Mouse (Mus musculus): ENCODE measurements around the gene Cadps2.

Gene Cadps2

GRCm38 (mm10) chr6:23549874-23550273, 289.3 kb downstream of the Cadps2 start:
- no peak for DNase-seq (ENCODE audit: low spot score)

GRCm38 (mm10) chr6:23523710-23524109, 315.5 kb downstream of the Cadps2 start:
- no peak for DNase-seq (ENCODE audit: low spot score)

- no peak for DNase-seq (ENCODE audit: low spot score)
These were observed 316.7 kb downstream of the Cadps2 start for GRCm38 (mm10) chr6:23522556-23522955.

GRCm38 (mm10) chr6:23498611-23499010, 340.6 kb downstream of the Cadps2 start:
- no peak for DNase-seq (ENCODE audit: low spot score)

GRCm38 (mm10) chr6:23491804-23492203, 347.4 kb downstream of the Cadps2 start:
- no peak for DNase-seq (ENCODE audit: low spot score)

- no peak for DNase-seq (ENCODE audit: low spot score)
These were observed 348.8 kb downstream of the Cadps2 start for GRCm38 (mm10) chr6:23490431-23490830.

- no peak for DNase-seq (ENCODE audit: low spot score)
These were observed 350.2 kb downstream of the Cadps2 start for GRCm38 (mm10) chr6:23489046-23489445.

GRCm38 (mm10) chr6:23472686-23473085, 366.5 kb downstream of the Cadps2 start:
- no peak for DNase-seq (ENCODE audit: low spot score)

GRCm38 (mm10) chr6:23471830-23472229, 367.4 kb downstream of the Cadps2 start:
- no peak for DNase-seq (ENCODE audit: low spot score)

GRCm38 (mm10) chr6:23467885-23468284, 371.3 kb downstream of the Cadps2 start:
- DNase-seq (ENCODE audit: low spot score): no peak

GRCm38 (mm10) chr6:23462600-23463280, 376.5 kb downstream of the Cadps2 start:
- DNase-seq (ENCODE audit: low spot score): peak; percentile 18

- peak; percentile 55 for DNase-seq (ENCODE audit: low spot score)
These were observed 381.5 kb downstream of the Cadps2 start for GRCm38 (mm10) chr6:23457748-23458147.

- DNase-seq (ENCODE audit: low spot score): no peak
These were observed 385.3 kb downstream of the Cadps2 start for GRCm38 (mm10) chr6:23453907-23454306.

- DNase-seq (ENCODE audit: low spot score): no peak
These were observed 399.3 kb downstream of the Cadps2 start for GRCm38 (mm10) chr6:23439897-23440296.

- no peak for DNase-seq (ENCODE audit: low spot score)
These were observed 428.8 kb downstream of the Cadps2 start for GRCm38 (mm10) chr6:23410256-23411049.

- no peak for DNase-seq (ENCODE audit: low spot score)
These were observed 445.1 kb downstream of the Cadps2 start for GRCm38 (mm10) chr6:23394131-23394530.

- no peak for DNase-seq (ENCODE audit: low spot score)
These were observed 446.5 kb downstream of the Cadps2 start for GRCm38 (mm10) chr6:23392711-23393110.

GRCm38 (mm10) chr6:23386711-23387110, 452.5 kb downstream of the Cadps2 start:
- DNase-seq (ENCODE audit: low spot score): no peak

GRCm38 (mm10) chr6:23383004-23383347, 456.2 kb downstream of the Cadps2 start:
- DNase-seq (ENCODE audit: low spot score): no peak

- DNase-seq (ENCODE audit: low spot score): no peak
These were observed 456.8 kb downstream of the Cadps2 start for GRCm38 (mm10) chr6:23382283-23383003.

- DNase-seq (ENCODE audit: low spot score): no peak
These were observed 462.9 kb downstream of the Cadps2 start for GRCm38 (mm10) chr6:23376327-23376726.

GRCm38 (mm10) chr6:23361842-23362451, 477.3 kb downstream of the Cadps2 start:
- no peak for DNase-seq (ENCODE audit: low spot score)

Measured in adipocyte (in vitro differentiated cells).